Mouse (Mus musculus) hindbrain, embryonic 14.5 days (tissue): ENCODE data around the gene Olfr1469. TPM values are rescaled to one million over a fixed set of nuclear protein-coding genes. Genes with fewer than 3 reads are reported as not detected.
"Not testable (repeated sequence)": the region's sequence is repeated elsewhere in the genome, so short reads cannot be mapped to it uniquely, and the experiment has no call there.

ENCODE experiments used
- ATAC-seq: fragments of 200-750 bp; cut with Nextera tagmentation; 2 replicates; pipeline ENCODE4 v1.8.0; 2017; ENCODE audit warnings: moderate number of reproducible peaks, mild to moderate bottlenecking, moderate TSS enrichment, moderate library complexity; ENCODE audit not compliant: low FRiP score
- DNase-seq: peaks from one replicate; pipeline ENCODE4 v3.0.0-alpha.2; 2015; ENCODE audit warnings: low spot score
- H3K27ac ChIP-seq: fragments of 300-500 bp; sonication (generic); 2 replicates; pipeline ENCODE4 v1.5.1; 2014; ENCODE audit warnings: mild to moderate bottlenecking, moderate library complexity
- H3K27me3 ChIP-seq: fragments of 300-500 bp; sonication (generic); 2 replicates; pipeline ENCODE4 v1.6.1; 2014; ENCODE audit warnings: mild to moderate bottlenecking, low read length, mixed read lengths; ENCODE audit not compliant: control insufficient read depth, insufficient read depth
- H3K36me3 ChIP-seq: fragments of 300-500 bp; sonication (generic); replicated peaks from 2 replicates; pipeline ENCODE4 v1.6.1; 2014; ENCODE audit not compliant: control insufficient read depth, insufficient read depth
- H3K4me1 ChIP-seq: fragments of 300-500 bp; sonication (generic); replicated peaks from 2 replicates; pipeline ENCODE4 v1.6.1; 2014; ENCODE audit warnings: antibody characterized with exemption, low read length, mixed read lengths; ENCODE audit not compliant: control insufficient read depth, insufficient read depth
- H3K4me2 ChIP-seq: fragments of 300-500 bp; sonication (generic); replicated peaks from 2 replicates; pipeline ENCODE4 v1.6.1; 2014; ENCODE audit warnings: mild to moderate bottlenecking, moderate library complexity
- H3K4me3 ChIP-seq: fragments of 300-500 bp; sonication (generic); replicated peaks from 2 replicates; pipeline ENCODE4 v1.5.1; 2014; ENCODE audit warnings: mild to moderate bottlenecking, low read length
- H3K9ac ChIP-seq: fragments of 300-500 bp; sonication (generic); 2 replicates; pipeline ENCODE4 v1.6.1; 2014
- H3K9me3 ChIP-seq: fragments of 300-500 bp; sonication (generic); 2 replicates; pipeline ENCODE4 v1.6.1; 2016; ENCODE audit warnings: low read length; ENCODE audit not compliant: control insufficient read depth
- WGBS: fragments of 180-500 bp; shearing (Covaris S2); extraction: QIAGEN DNeasy Blood & Tissue Kit; methylation state at CpG from one replicate; pipeline ENCODE4 v1.1.7; 2014; 5-methylcytosine and 5-hydroxymethylcytosine counted together
- polyA plus RNA-seq: library from polyadenylated mRNA; unstranded; fragments of >200 nt; fragmentation: Nextera tagmentation; extraction: Ambion mirVana; gene quantifications from 2 replicates; pipeline ENCODE4 v1.2.1, GENCODE M21; 2014

Gene Olfr1469
- polyA plus RNA-seq = not detected in 2 replicates

DNA sequence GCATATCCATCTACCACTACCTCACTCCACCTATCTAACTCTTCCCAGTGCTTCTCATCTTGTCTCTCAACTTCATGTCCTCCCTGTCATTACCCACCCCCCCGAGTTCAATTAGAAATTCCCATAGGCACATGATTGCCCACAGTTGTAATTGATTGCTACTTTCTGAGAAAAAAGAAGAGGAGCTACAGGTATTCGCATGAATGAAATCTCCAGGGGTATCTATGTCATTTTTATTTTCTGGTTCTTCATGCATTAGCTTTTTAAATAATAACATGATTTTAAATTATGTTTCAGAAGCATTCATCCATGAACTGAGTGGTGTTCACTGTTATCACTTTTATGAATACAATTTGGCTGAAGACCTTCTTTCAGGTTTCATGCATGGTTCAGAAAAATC lies at the start of gene Olfr1469:
TSS of gene Olfr1469 (plus strand) at position 301 of the 400 bp plus-strand sequence.
- H3K4me1 ChIP-seq = no peaks in the 10 kb centered on the region
- 86% methylated on average over 2 of the region's 2 CpGs for WGBS
- DNase-seq = no peak
- H3K4me3 ChIP-seq = no peak within 1 kb of the TSS
- no peak within 1 kb of the TSS for H3K4me2 ChIP-seq
- H3K9me3 ChIP-seq = peaks cover 39% of the 10 kb centered on the region; the same call in 1 of the 2 replicates
- no peaks in the 10 kb centered on the region for H3K36me3 ChIP-seq
- no peak within 1 kb of the TSS for H3K27ac ChIP-seq
- ATAC-seq = no peak
- no peak within 1 kb of the TSS for H3K9ac ChIP-seq
- H3K27me3 ChIP-seq = no peaks in the 10 kb centered on the region

DNA sequence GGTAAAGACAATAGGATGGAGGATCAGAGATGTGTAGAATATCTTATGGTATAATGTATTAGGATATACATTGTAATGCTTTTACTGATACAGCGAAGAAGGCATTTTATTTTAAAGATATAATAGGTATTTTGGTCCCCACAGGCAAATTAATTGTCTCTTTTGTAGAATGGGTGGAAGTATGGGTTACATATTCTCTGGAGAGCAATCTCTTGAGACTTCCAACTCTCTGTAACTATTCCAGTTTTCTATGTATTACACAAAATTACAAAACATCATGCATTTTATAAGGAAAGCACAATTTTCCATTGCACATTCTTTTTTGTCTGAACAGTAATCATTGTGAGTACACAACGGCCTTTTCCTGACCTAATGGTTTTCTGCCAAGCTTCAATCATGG lies 45.7 kb upstream of the Olfr1469 start, which contains the start of gene Olfr1467:
TSS of gene Olfr1467 (plus strand) at position 301 of the 400 bp plus-strand sequence.
- no peaks in the 10 kb centered on the region for H3K36me3 ChIP-seq
- ATAC-seq (no peak), DNase-seq (no peak)
- H3K9ac ChIP-seq = no peak within 1 kb of the TSS
- 65% methylated on average over 2 of the region's 2 CpGs for WGBS
- no peak within 1 kb of the TSS for H3K4me3 ChIP-seq
- H3K27me3 ChIP-seq = no peaks in the 10 kb centered on the region
- no peak within 1 kb of the TSS for H3K4me2 ChIP-seq
- peaks cover 24% of the 10 kb centered on the region for H3K9me3 ChIP-seq
- H3K27ac ChIP-seq = no peak within 1 kb of the TSS
- no peaks in the 10 kb centered on the region for H3K4me1 ChIP-seq

DNA sequence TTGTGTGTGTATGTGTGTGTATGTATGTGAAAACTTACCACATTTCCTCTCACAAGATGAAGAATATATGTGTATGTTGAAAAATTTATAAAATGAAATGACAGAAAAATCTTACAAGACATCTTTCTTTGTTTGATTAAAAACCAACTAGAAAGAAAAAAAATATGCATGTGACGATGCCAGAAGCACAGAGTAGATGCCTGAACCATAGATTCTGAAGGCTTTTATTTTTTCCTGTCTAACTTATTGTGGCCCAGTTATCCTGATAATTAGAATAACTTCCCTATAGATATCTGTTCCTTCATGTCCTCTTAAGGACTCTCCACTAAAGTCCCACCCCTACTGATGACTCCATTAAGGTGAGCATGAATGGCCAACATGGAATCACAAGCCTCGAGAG lies 35.5 kb downstream of the Olfr1469 start, which contains the start of gene Olfr1471:
TSS of gene Olfr1471 (plus strand) at position 301 of the 400 bp plus-strand sequence.
- not testable (repeated sequence) for H3K36me3 ChIP-seq, H3K27me3 ChIP-seq, H3K4me3 ChIP-seq, H3K9ac ChIP-seq, ATAC-seq, H3K27ac ChIP-seq, H3K4me2 ChIP-seq, DNase-seq, H3K4me1 ChIP-seq
- 80% methylated on average over 2 of the region's 2 CpGs for WGBS
- peaks cover 10% of the 10 kb centered on the region; the same call in 1 of the 2 replicates for H3K9me3 ChIP-seq

DNA sequence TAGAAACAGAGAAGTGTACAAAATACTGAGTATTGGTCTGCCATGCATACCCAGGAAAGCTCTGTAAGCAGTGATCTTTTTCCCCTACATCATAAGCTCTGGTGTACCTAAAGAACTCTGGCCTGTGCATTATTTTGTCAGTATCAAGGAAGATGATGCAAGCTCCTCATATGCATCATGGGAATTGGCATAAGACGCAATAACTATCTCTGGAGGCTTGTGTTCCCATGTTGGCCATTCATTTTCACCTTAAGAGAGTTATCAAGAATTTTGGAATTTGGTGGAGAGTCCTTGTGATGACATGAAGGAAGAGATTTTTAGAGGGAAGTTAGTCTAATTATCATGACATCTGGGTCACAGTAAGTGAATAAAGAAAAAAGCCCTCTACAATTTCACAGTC lies 48.3 kb downstream of the Olfr1469 start, which contains the start of gene Olfr1472:
TSS of gene Olfr1472 (minus strand) at position 101 of the 400 bp plus-strand sequence.
- Histone ChIP-seq H3K4me3 (no peak within 1 kb of the TSS), H3K27me3 (no peaks in the 10 kb centered on the region), H3K4me2 (no peak within 1 kb of the TSS), H3K9ac (no peak within 1 kb of the TSS), H3K4me1 (no peaks in the 10 kb centered on the region), H3K27ac (no peak within 1 kb of the TSS), H3K36me3 (no peaks in the 10 kb centered on the region), H3K9me3 (0 out of 2 replicates have a peak, but pooled peaks cover 6% of the 10 kb centered on the region)
- DNase-seq (no peak), ATAC-seq (no peak)
- 83% methylated on average over 1 of the region's 1 CpGs for WGBS

Other genes starting within 250 kb of the Olfr1469 start
- not detected in 2 replicates for gene Olfr1461, start 244.8 kb upstream of the Olfr1469 start, polyA plus RNA-seq
- not detected in 2 replicates for gene Olfr1462, start 222.1 kb upstream of the Olfr1469 start, polyA plus RNA-seq
- not detected in 2 replicates for gene Olfr1463, start 176.5 kb upstream of the Olfr1469 start, polyA plus RNA-seq
- gene Olfr1465, start 92.3 kb upstream of the Olfr1469 start, polyA plus RNA-seq = not detected in 2 replicates
- not detected in 2 replicates for gene Olfr1466, start 69.0 kb upstream of the Olfr1469 start, polyA plus RNA-seq
- gene Olfr1467, start 45.6 kb upstream of the Olfr1469 start, polyA plus RNA-seq = not detected in 2 replicates
- not detected in 2 replicates for gene Olfr1471, start 35.6 kb downstream of the Olfr1469 start, polyA plus RNA-seq
- not detected in 2 replicates for gene Olfr1472, start 48.2 kb downstream of the Olfr1469 start, polyA plus RNA-seq
- not detected in 2 replicates for gene Olfr1474, start 61.7 kb downstream of the Olfr1469 start, polyA plus RNA-seq
- gene Olfr1475, start 72.3 kb downstream of the Olfr1469 start, polyA plus RNA-seq = not detected in 2 replicates
- gene Olfr1477, start 92.7 kb downstream of the Olfr1469 start, polyA plus RNA-seq = not detected in 2 replicates
- not detected in 2 replicates for gene Olfr1480, start 120.1 kb downstream of the Olfr1469 start, polyA plus RNA-seq
- not detected in 2 replicates for gene Olfr1484, start 175.7 kb downstream of the Olfr1469 start, polyA plus RNA-seq
- gene Olfr1487, start 209.5 kb downstream of the Olfr1469 start, polyA plus RNA-seq = not detected in 2 replicates
- gene Olfr1489, start 223.8 kb downstream of the Olfr1469 start, polyA plus RNA-seq = not detected in 2 replicates
- not detected in 2 replicates for gene Olfr1490, start 243.2 kb downstream of the Olfr1469 start, polyA plus RNA-seq